Mouse (Mus musculus) hindbrain, embryonic 16.5 days (tissue): Measurements from ENCODE around the gene Stk24. TPM values are rescaled to one million over a fixed set of nuclear protein-coding genes. Genes with fewer than 3 reads are reported as not detected.

Experiments
- ATAC-seq: fragments of 200-750 bp; cut with Nextera tagmentation; 2 replicates; pipeline ENCODE4 v1.8.0; 2017; ENCODE audit warnings: moderate TSS enrichment, moderate library complexity
- H3K27ac ChIP-seq: fragments of 300-500 bp; sonication (generic); 2 replicates; pipeline ENCODE4 v1.5.1; 2014; ENCODE audit warnings: low read depth, mild to moderate bottlenecking, control low read depth, low read length, moderate library complexity
- H3K27me3 ChIP-seq: fragments of 300-500 bp; sonication (generic); replicated peaks from 2 replicates; pipeline ENCODE4 v1.6.1; 2014; ENCODE audit warnings: low read length; ENCODE audit not compliant: control insufficient read depth, insufficient read depth
- H3K36me3 ChIP-seq: fragments of 300-500 bp; sonication (generic); 2 replicates; pipeline ENCODE4 v1.6.1; 2014; ENCODE audit warnings: mild to moderate bottlenecking, low read length, moderate library complexity, mixed read lengths; ENCODE audit not compliant: control insufficient read depth, insufficient read depth
- H3K4me1 ChIP-seq: fragments of 300-500 bp; sonication (generic); 2 replicates; pipeline ENCODE4 v1.6.1; 2014; ENCODE audit warnings: low read depth, low read length; ENCODE audit not compliant: control insufficient read depth, insufficient read depth
- H3K4me2 ChIP-seq: fragments of 300-500 bp; sonication (generic); 2 replicates; pipeline ENCODE4 v1.6.1; 2014; ENCODE audit warnings: mild to moderate bottlenecking, low read length, control low read depth, moderate library complexity
- H3K4me3 ChIP-seq: fragments of 300-500 bp; sonication (generic); 2 replicates; pipeline ENCODE4 v1.5.1; 2014; ENCODE audit warnings: mild to moderate bottlenecking, low read length, control low read depth, moderate library complexity
- H3K9ac ChIP-seq: fragments of 300-500 bp; sonication (generic); 2 replicates; pipeline ENCODE4 v1.6.1; 2014; ENCODE audit warnings: low read depth, mild to moderate bottlenecking, control low read depth, low read length, moderate library complexity
- H3K9me3 ChIP-seq: fragments of 300-500 bp; sonication (generic); 2 replicates; pipeline ENCODE4 v1.6.1; 2014; ENCODE audit warnings: mild to moderate bottlenecking, low read length, moderate library complexity; ENCODE audit not compliant: control insufficient read depth
- WGBS: fragments of 180-500 bp; shearing (Covaris S2); extraction: QIAGEN DNeasy Blood & Tissue Kit; methylation state at CpG from one replicate; pipeline ENCODE4 v1.1.7; 2014; 5-methylcytosine and 5-hydroxymethylcytosine counted together
- polyA plus RNA-seq: library from polyadenylated mRNA; unstranded; fragments of >200 nt; fragmentation: Nextera tagmentation; extraction: Ambion mirVana; gene quantifications from 2 replicates; pipeline ENCODE4 v1.2.1, GENCODE M21; 2015

The Stk24 gene
- polyA plus RNA-seq, 1 experiment from 2014 or later: 14.6 TPM

- Histone ChIP-seq H3K4me2 (no peak overlapping the region), H3K27me3 (no peaks in the 10 kb centered on the region), H3K27ac (no peak overlapping the region), H3K4me3 (no peak overlapping the region), H3K9me3 (no peaks in the 10 kb centered on the region), H3K4me1 (no peaks in the 10 kb centered on the region), H3K9ac (no peak overlapping the region), H3K36me3 (peaks cover 33% of the 10 kb centered on the region)
- no peak for ATAC-seq
- WGBS: 78% methylated on average over 10 of the region's 10 CpGs
These were observed 103.8 kb downstream of the Stk24 start for GRCm38 (mm10) chr14:121276016-121276415.

- WGBS: 69% methylated on average over 12 of the region's 12 CpGs
- Histone ChIP-seq H3K4me3 (no peak overlapping the region), H3K9ac (no peak overlapping the region), H3K4me2 (no peak overlapping the region), H3K36me3 (peaks cover 24% of the 10 kb centered on the region), H3K27ac (no peak overlapping the region), H3K27me3 (no peaks in the 10 kb centered on the region), H3K9me3 (no peaks in the 10 kb centered on the region), H3K4me1 (no peaks in the 10 kb centered on the region)
- ATAC-seq: no peak
These were observed 104.8 kb downstream of the Stk24 start for GRCm38 (mm10) chr14:121274985-121275384.

- Histone ChIP-seq H3K27ac (no peak overlapping the region; the same call in 1 of the 2 replicates), H3K4me2 (no peak overlapping the region), H3K36me3 (peaks cover 28% of the 10 kb centered on the region), H3K27me3 (no peaks in the 10 kb centered on the region), H3K9ac (no peak overlapping the region), H3K4me3 (no peak overlapping the region), H3K4me1 (no peaks in the 10 kb centered on the region), H3K9me3 (no peaks in the 10 kb centered on the region)
- no peak for ATAC-seq
- 76% methylated on average over 6 of the region's 6 CpGs for WGBS
These were observed 109.3 kb downstream of the Stk24 start for GRCm38 (mm10) chr14:121270490-121270889.

- WGBS: 93% methylated on average over 8 of the region's 8 CpGs
- no peak overlapping the region for H3K9ac ChIP-seq
- H3K27ac ChIP-seq: no peak overlapping the region
- no peak overlapping the region for H3K4me3 ChIP-seq
- H3K4me1 ChIP-seq: no peaks in the 10 kb centered on the region
- H3K9me3 ChIP-seq: no peaks in the 10 kb centered on the region
- H3K4me2 ChIP-seq: no peak overlapping the region
- ATAC-seq: no peak
- H3K27me3 ChIP-seq: no peaks in the 10 kb centered on the region
- H3K36me3 ChIP-seq: peaks cover 17% of the 10 kb centered on the region
These were observed 112.0 kb downstream of the Stk24 start for GRCm38 (mm10) chr14:121267801-121268200.

- Histone ChIP-seq H3K27ac (no peak overlapping the region), H3K9ac (no peak overlapping the region), H3K36me3 (peaks cover 9% of the 10 kb centered on the region; the same call in 1 of the 2 replicates), H3K4me2 (no peak overlapping the region), H3K4me1 (no peaks in the 10 kb centered on the region), H3K27me3 (no peaks in the 10 kb centered on the region), H3K4me3 (no peak overlapping the region), H3K9me3 (no peaks in the 10 kb centered on the region)
- WGBS: 85% methylated on average over 6 of the region's 6 CpGs
- ATAC-seq: no peak
These were observed 115.4 kb downstream of the Stk24 start for GRCm38 (mm10) chr14:121264453-121264852.

- 85% methylated on average over 2 of the region's 2 CpGs for WGBS
- H3K4me1 ChIP-seq: no peaks in the 10 kb centered on the region
- no peak for ATAC-seq
- no peak overlapping the region for H3K4me3 ChIP-seq
- no peak overlapping the region for H3K9ac ChIP-seq
- no peak overlapping the region for H3K4me2 ChIP-seq
- no peak overlapping the region for H3K27ac ChIP-seq
- peaks cover 9% of the 10 kb centered on the region; the same call in 1 of the 2 replicates for H3K36me3 ChIP-seq
- H3K27me3 ChIP-seq: no peaks in the 10 kb centered on the region
- H3K9me3 ChIP-seq: no peaks in the 10 kb centered on the region
These were observed 115.9 kb downstream of the Stk24 start for GRCm38 (mm10) chr14:121263912-121264311.

GRCm38 (mm10) chr14:121262606-121263005 lies 117.2 kb downstream of the Stk24 start:
- no peaks in the 10 kb centered on the region for H3K4me1 ChIP-seq
- no peak overlapping the region for H3K27ac ChIP-seq
- H3K9ac ChIP-seq: no peak overlapping the region; the same call in 1 of the 2 replicates
- H3K4me2 ChIP-seq: no peak overlapping the region
- H3K9me3 ChIP-seq: no peaks in the 10 kb centered on the region
- H3K4me3 ChIP-seq: no peak overlapping the region
- ATAC-seq: no peak
- no peaks in the 10 kb centered on the region for H3K27me3 ChIP-seq
- peaks cover 2% of the 10 kb centered on the region; the same call in 1 of the 2 replicates for H3K36me3 ChIP-seq
- WGBS: 75% methylated on average over 4 of the region's 4 CpGs

- no peaks in the 10 kb centered on the region for H3K9me3 ChIP-seq
- no peak overlapping the region for H3K4me3 ChIP-seq
- no peaks in the 10 kb centered on the region for H3K27me3 ChIP-seq
- no peaks in the 10 kb centered on the region for H3K4me1 ChIP-seq
- no peak overlapping the region for H3K4me2 ChIP-seq
- 70% methylated on average over 5 of the region's 5 CpGs for WGBS
- H3K27ac ChIP-seq: no peak overlapping the region
- peaks cover 4% of the 10 kb centered on the region for H3K36me3 ChIP-seq
- no peak for ATAC-seq
- H3K9ac ChIP-seq: no peak overlapping the region
These were observed 118.5 kb downstream of the Stk24 start for GRCm38 (mm10) chr14:121261229-121261879.

- no peak overlapping the region for H3K9ac ChIP-seq
- H3K4me3 ChIP-seq: no peak overlapping the region
- H3K4me1 ChIP-seq: no peaks in the 10 kb centered on the region
- peak; percentile 73; the same call in 1 of the 2 replicates for ATAC-seq
- WGBS: 52% methylated on average over 7 of the region's 7 CpGs
- H3K4me2 ChIP-seq: no peak overlapping the region
- H3K9me3 ChIP-seq: no peaks in the 10 kb centered on the region
- peak overlapping the region; percentile 26; the same call in 1 of the 2 replicates for H3K27ac ChIP-seq
- peaks cover 8% of the 10 kb centered on the region for H3K36me3 ChIP-seq
- no peaks in the 10 kb centered on the region for H3K27me3 ChIP-seq
These were observed 120.0 kb downstream of the Stk24 start for GRCm38 (mm10) chr14:121259789-121260188.
